Comparison of ENCODE assay signal across 16 mouse cellular contexts in the genomic region with DNA sequence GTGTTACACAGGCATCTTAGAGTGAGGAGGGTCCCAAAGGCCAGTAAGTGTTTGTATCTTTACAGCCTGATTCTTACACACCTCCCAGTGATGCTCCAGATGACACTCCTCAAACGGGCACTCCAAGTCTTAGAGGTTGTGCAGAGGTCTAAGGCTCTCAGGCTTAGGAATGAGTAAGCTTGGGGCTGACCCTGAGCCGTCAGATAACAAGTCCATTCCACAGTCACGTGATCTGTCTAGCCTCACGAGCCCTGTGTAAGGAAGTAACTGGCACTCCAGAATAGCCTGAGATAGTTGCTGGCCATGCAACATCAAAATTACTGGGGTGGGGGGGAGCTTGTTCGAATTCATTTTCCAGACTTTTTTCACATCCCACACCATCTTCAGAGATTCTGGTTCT. TPM values are rescaled to one million over a fixed set of nuclear protein-coding genes. Genes with fewer than 3 reads are reported as not detected.
"Had no signal": no experiment of that assay in that cellular context is flagged by ENCODE, and none has a peak within 500 bp of the region (broad histone marks: within the 10 kb centered on the region; RNA-seq: fewer than 3 reads in every experiment).

No protein-coding gene starts in this region.

- DNase-seq: kidney, adult 2 months; liver, embryonic 13.5 days; lung, adult 18-20 months; lung, postnatal 14 days; midbrain, embryonic 14.5 days; thymus, postnatal 4 days had no signal

- H3K27ac ChIP-seq: kidney, embryonic 15.5 days; left cerebral cortex, adult 2 months; limb, embryonic 15.5 days; liver, embryonic 13.5 days; neural tube, embryonic 12.5 days; stomach, postnatal 0 days had no signal

- H3K4me1 ChIP-seq: liver, embryonic 13.5 days had no signal

- H3K4me3 ChIP-seq: kidney, embryonic 15.5 days; left cerebral cortex, adult 2 months; limb, embryonic 15.5 days; liver, embryonic 13.5 days; neural tube, embryonic 12.5 days had no signal

- H3K36me3 ChIP-seq: kidney, embryonic 15.5 days; limb, embryonic 15.5 days; liver, embryonic 13.5 days; neural tube, embryonic 12.5 days had no signal

- H3K9ac ChIP-seq: kidney, embryonic 15.5 days; limb, embryonic 15.5 days; liver, embryonic 13.5 days; neural tube, embryonic 12.5 days had no signal

- H3K4me2 ChIP-seq: kidney, embryonic 15.5 days; limb, embryonic 15.5 days; liver, embryonic 13.5 days; neural tube, embryonic 12.5 days had no signal

- H3K9me3 ChIP-seq: kidney, embryonic 15.5 days; limb, embryonic 15.5 days; liver, embryonic 13.5 days; neural tube, embryonic 12.5 days had no signal

RNA-seq across cellular contexts. Expression of a gene that starts 2.3 kb away (rescaled TPM):
- total RNA-seq: neutrophil, adult 5-6 weeks had no signal
- polyA plus RNA-seq: kidney, adult 2 months; large intestine, adult 2 months; liver, embryonic 13.5 days had no signal

RNA-seq across cellular contexts. Expression of a gene that starts 24.5 kb away (rescaled TPM):
- total RNA-seq: neutrophil, adult 5-6 weeks had no signal

RNA-seq across cellular contexts. Expression of a gene that starts 39.5 kb away (rescaled TPM):
- total RNA-seq: layer of hippocampus, postnatal 25 days; left cerebral cortex, postnatal 14 days; neutrophil, adult 5-6 weeks had no signal
- polyA plus RNA-seq: large intestine, adult 2 months; limb, embryonic 11.5 days; liver, embryonic 13.5 days; midbrain, embryonic 14.5 days; stomach, postnatal 0 days had no signal
